Mouse (Mus musculus) frontal cortex, postnatal 10 days (tissue): Measurements from ENCODE around the gene RPS10-NUDT3.
A peak's percentile ranks its signal among the peaks of the same experiment; 100 is the strongest.

ENCODE experiments used
- DNase-seq, 2 experiments: peaks; one replicate each; pipeline ENCODE4 v3.0.0; 2022; ENCODE audit warnings: low spot score in 2 of 2, mixed read lengths in 1 of 2

The RPS10-NUDT3 gene

GRCm38 (mm10) chr17:27575116-27575776, 59.8 kb downstream of the RPS10-NUDT3 start:
- DNase-seq, result no peak

GRCm38 (mm10) chr17:27574470-27575115, 60.4 kb downstream of the RPS10-NUDT3 start:
- DNase-seq, result peak; percentile 68 to 76

- DNase-seq, result no peak
These were observed 61.2 kb downstream of the RPS10-NUDT3 start for GRCm38 (mm10) chr17:27573772-27574320.

- no peak for DNase-seq
These were observed 63.7 kb downstream of the RPS10-NUDT3 start for GRCm38 (mm10) chr17:27571315-27571714.

- DNase-seq, result no peak
These were observed 66.8 kb downstream of the RPS10-NUDT3 start for GRCm38 (mm10) chr17:27568228-27568627.

- DNase-seq, result no peak
These were observed 69.1 kb downstream of the RPS10-NUDT3 start for GRCm38 (mm10) chr17:27565942-27566267.

- peak; percentile 90 to 95 for DNase-seq
These were observed 69.7 kb downstream of the RPS10-NUDT3 start, which contains the start of gene AI413582 for GRCm38 (mm10) chr17:27565163-27565941. Gene AI413582, minus strand, starts transcription at chr17:27565756.

- peak in 1 of 2 experiments; percentile 34 for DNase-seq
These were observed 70.4 kb downstream of the RPS10-NUDT3 start for GRCm38 (mm10) chr17:27564391-27565162.

- DNase-seq, result no peak
These were observed 71.2 kb downstream of the RPS10-NUDT3 start for GRCm38 (mm10) chr17:27563771-27564244.

GRCm38 (mm10) chr17:27561809-27562526, 73.1 kb downstream of the RPS10-NUDT3 start:
- DNase-seq, result no peak

- DNase-seq, result no peak
These were observed 74.0 kb downstream of the RPS10-NUDT3 start for GRCm38 (mm10) chr17:27560926-27561480.

GRCm38 (mm10) chr17:27559596-27559995, 75.4 kb downstream of the RPS10-NUDT3 start:
- no peak for DNase-seq

GRCm38 (mm10) chr17:27558845-27559244, 76.2 kb downstream of the RPS10-NUDT3 start:
- DNase-seq, result no peak

GRCm38 (mm10) chr17:27557927-27558661, 76.9 kb downstream of the RPS10-NUDT3 start:
- DNase-seq, result no peak

GRCm38 (mm10) chr17:27557181-27557926, 77.7 kb downstream of the RPS10-NUDT3 start:
- DNase-seq, result no peak

- peak; percentile 76 to 82 for DNase-seq
These were observed 78.6 kb downstream of the RPS10-NUDT3 start, which contains the start of gene Hmga1 for GRCm38 (mm10) chr17:27556315-27557011. Gene Hmga1, plus strand, starts transcription at chr17:27556497.

- no peak for DNase-seq
These were observed 79.4 kb downstream of the RPS10-NUDT3 start for GRCm38 (mm10) chr17:27555512-27556172.

GRCm38 (mm10) chr17:27555075-27555511, 79.9 kb downstream of the RPS10-NUDT3 start:
- no peak for DNase-seq
